Mouse (Mus musculus): Measurements from ENCODE around the gene Cntrl. TPM values are rescaled to one million over a fixed set of nuclear protein-coding genes. Genes with fewer than 3 reads are reported as not detected.

The Cntrl gene
- polyA plus RNA-seq, 1 experiment from 2014 or later = 39.0 TPM

- no peak for ATAC-seq (ENCODE audit: low FRiP score, low TSS enrichment)
- Histone ChIP-seq H3K4me3 (ENCODE audit: low read length) (no peak overlapping the region), H3K9me3 (ENCODE audit: control insufficient read depth, low read length) (no peaks in the 10 kb centered on the region), H3K4me1 (ENCODE audit: control insufficient read depth, insufficient read depth, low read length) (no peaks in the 10 kb centered on the region), H3K27ac (ENCODE audit: low read depth, low read length) (no peak overlapping the region), H3K4me2 (replicated peaks; ENCODE audit: low read depth, low read length) (no peak overlapping the region), H3K9ac (ENCODE audit: low read depth, low read length) (no peak overlapping the region), H3K27me3 (ENCODE audit: control insufficient read depth, insufficient read depth, low read length) (no peaks in the 10 kb centered on the region), H3K36me3 (ENCODE audit: control insufficient read depth, insufficient read depth, low read length) (no peaks in the 10 kb centered on the region)
- WGBS = 52% methylated on average over 2 of the region's 2 CpGs
Observed at GRCm38 (mm10) chr2:35072547-35072946, 36.7 kb upstream of the Cntrl start.

- Histone ChIP-seq H3K27me3 (ENCODE audit: control insufficient read depth, insufficient read depth, low read length) (no peaks in the 10 kb centered on the region), H3K4me2 (replicated peaks; ENCODE audit: low read depth, low read length) (no peak overlapping the region), H3K4me3 (ENCODE audit: low read length) (no peak overlapping the region), H3K4me1 (ENCODE audit: control insufficient read depth, insufficient read depth, low read length) (no peaks in the 10 kb centered on the region), H3K9ac (ENCODE audit: low read depth, low read length) (no peak overlapping the region), H3K9me3 (ENCODE audit: control insufficient read depth, low read length) (no peaks in the 10 kb centered on the region), H3K36me3 (ENCODE audit: control insufficient read depth, insufficient read depth, low read length) (no peaks in the 10 kb centered on the region), H3K27ac (ENCODE audit: low read depth, low read length) (no peak overlapping the region)
- 89% methylated on average over 3 of the region's 3 CpGs for WGBS
- no peak for ATAC-seq (ENCODE audit: low FRiP score, low TSS enrichment)
Observed at GRCm38 (mm10) chr2:35074328-35074727, 35.0 kb upstream of the Cntrl start.

GRCm38 (mm10) chr2:35079166-35079565 lies 30.1 kb upstream of the Cntrl start:
- H3K27me3 ChIP-seq (ENCODE audit: control insufficient read depth, insufficient read depth, low read length) = no peaks in the 10 kb centered on the region
- no peak for ATAC-seq (ENCODE audit: low FRiP score, low TSS enrichment)
- no peaks in the 10 kb centered on the region for H3K36me3 ChIP-seq (ENCODE audit: control insufficient read depth, insufficient read depth, low read length)
- no peak overlapping the region for H3K4me3 ChIP-seq (ENCODE audit: low read length)
- no peak overlapping the region for H3K4me2 ChIP-seq (replicated peaks; ENCODE audit: low read depth, low read length)
- no peaks in the 10 kb centered on the region for H3K4me1 ChIP-seq (ENCODE audit: control insufficient read depth, insufficient read depth, low read length)
- H3K9me3 ChIP-seq (ENCODE audit: control insufficient read depth, low read length) = no peaks in the 10 kb centered on the region
- no peak overlapping the region for H3K27ac ChIP-seq (ENCODE audit: low read depth, low read length)
- no peak overlapping the region for H3K9ac ChIP-seq (ENCODE audit: low read depth, low read length)
- 53% methylated on average over 6 of the region's 6 CpGs for whole genome bisulfite sequencing

GRCm38 (mm10) chr2:35087418-35087817 lies 21.9 kb upstream of the Cntrl start:
- WGBS = 77% methylated on average over 4 of the region's 4 CpGs
- Histone ChIP-seq H3K27me3 (ENCODE audit: control insufficient read depth, insufficient read depth, low read length) (no peaks in the 10 kb centered on the region), H3K36me3 (ENCODE audit: control insufficient read depth, insufficient read depth, low read length) (no peaks in the 10 kb centered on the region), H3K9me3 (ENCODE audit: control insufficient read depth, low read length) (no peaks in the 10 kb centered on the region), H3K4me3 (ENCODE audit: low read length) (no peak overlapping the region), H3K9ac (ENCODE audit: low read depth, low read length) (no peak overlapping the region), H3K27ac (ENCODE audit: low read depth, low read length) (no peak overlapping the region), H3K4me2 (replicated peaks; ENCODE audit: low read depth, low read length) (no peak overlapping the region), H3K4me1 (ENCODE audit: control insufficient read depth, insufficient read depth, low read length) (no peaks in the 10 kb centered on the region)
- no peak for ATAC-seq (ENCODE audit: low FRiP score, low TSS enrichment)

- 86% methylated on average over 6 of the region's 6 CpGs for WGBS
- ATAC-seq (ENCODE audit: low FRiP score, low TSS enrichment) = no peak
- H3K4me2 ChIP-seq (replicated peaks; ENCODE audit: low read depth, low read length) = no peak overlapping the region
- H3K27ac ChIP-seq (ENCODE audit: low read depth, low read length) = no peak overlapping the region
- H3K27me3 ChIP-seq (ENCODE audit: control insufficient read depth, insufficient read depth, low read length) = no peaks in the 10 kb centered on the region
- H3K9ac ChIP-seq (ENCODE audit: low read depth, low read length) = no peak overlapping the region
- H3K9me3 ChIP-seq (ENCODE audit: control insufficient read depth, low read length) = no peaks in the 10 kb centered on the region
- 0 out of 2 replicates have a peak, but pooled peaks cover 2% of the 10 kb centered on the region for H3K4me1 ChIP-seq (ENCODE audit: control insufficient read depth, insufficient read depth, low read length)
- H3K4me3 ChIP-seq (ENCODE audit: low read length) = no peak overlapping the region
- H3K36me3 ChIP-seq (ENCODE audit: control insufficient read depth, insufficient read depth, low read length) = no peaks in the 10 kb centered on the region
Observed at GRCm38 (mm10) chr2:35100529-35100928, 8.8 kb upstream of the Cntrl start.

- no peaks in the 10 kb centered on the region for H3K27me3 ChIP-seq (ENCODE audit: control insufficient read depth, insufficient read depth, low read length)
- 95% methylated on average over 3 of the region's 3 CpGs for WGBS
- H3K4me2 ChIP-seq (replicated peaks; ENCODE audit: low read depth, low read length) = no peak within 1 kb of the TSS
- H3K36me3 ChIP-seq (ENCODE audit: control insufficient read depth, insufficient read depth, low read length) = no peaks in the 10 kb centered on the region
- H3K27ac ChIP-seq (ENCODE audit: low read depth, low read length) = no peak within 1 kb of the TSS
- no peak for ATAC-seq (ENCODE audit: low FRiP score, low TSS enrichment)
- H3K9me3 ChIP-seq (ENCODE audit: control insufficient read depth, low read length) = no peaks in the 10 kb centered on the region
- H3K4me3 ChIP-seq (ENCODE audit: low read length) = no peak within 1 kb of the TSS
- H3K4me1 ChIP-seq (ENCODE audit: control insufficient read depth, insufficient read depth, low read length) = 0 out of 2 replicates have a peak, but pooled peaks cover 2% of the 10 kb centered on the region
- no peak within 1 kb of the TSS for H3K9ac ChIP-seq (ENCODE audit: low read depth, low read length)
Observed at GRCm38 (mm10) chr2:35101443-35101842, 7.8 kb upstream of the Cntrl start, which contains the start of gene AI182371. Gene AI182371 (minus strand): TSS chr2:35101543.

- Histone ChIP-seq H3K27ac (ENCODE audit: low read depth, low read length) (no peak overlapping the region), H3K27me3 (ENCODE audit: control insufficient read depth, insufficient read depth, low read length) (no peaks in the 10 kb centered on the region), H3K9me3 (ENCODE audit: control insufficient read depth, low read length) (no peaks in the 10 kb centered on the region), H3K4me1 (ENCODE audit: control insufficient read depth, insufficient read depth, low read length) (0 out of 2 replicates have a peak, but pooled peaks cover 2% of the 10 kb centered on the region), H3K9ac (ENCODE audit: low read depth, low read length) (no peak overlapping the region), H3K4me2 (replicated peaks; ENCODE audit: low read depth, low read length) (no peak overlapping the region), H3K4me3 (ENCODE audit: low read length) (no peak overlapping the region), H3K36me3 (ENCODE audit: control insufficient read depth, insufficient read depth, low read length) (no peaks in the 10 kb centered on the region)
- no peak for ATAC-seq (ENCODE audit: low FRiP score, low TSS enrichment)
Observed at GRCm38 (mm10) chr2:35102777-35103176, 6.5 kb upstream of the Cntrl start.

GRCm38 (mm10) chr2:35103558-35103957 lies 5.7 kb upstream of the Cntrl start:
- 30% methylated on average over 5 of the region's 5 CpGs for WGBS
- ATAC-seq (ENCODE audit: low FRiP score, low TSS enrichment) = no peak

GRCm38 (mm10) chr2:35104843-35105242 lies 4.4 kb upstream of the Cntrl start:
- Histone ChIP-seq H3K4me3 (ENCODE audit: low read length) (no peak overlapping the region), H3K27me3 (ENCODE audit: control insufficient read depth, insufficient read depth, low read length) (no peaks in the 10 kb centered on the region), H3K9ac (ENCODE audit: low read depth, low read length) (no peak overlapping the region), H3K4me2 (replicated peaks; ENCODE audit: low read depth, low read length) (no peak overlapping the region), H3K4me1 (ENCODE audit: control insufficient read depth, insufficient read depth, low read length) (0 out of 2 replicates have a peak, but pooled peaks cover 2% of the 10 kb centered on the region), H3K36me3 (ENCODE audit: control insufficient read depth, insufficient read depth, low read length) (no peaks in the 10 kb centered on the region), H3K9me3 (ENCODE audit: control insufficient read depth, low read length) (no peaks in the 10 kb centered on the region), H3K27ac (ENCODE audit: low read depth, low read length) (no peak overlapping the region)
- 31% methylated on average over 3 of the region's 3 CpGs for WGBS
- ATAC-seq (ENCODE audit: low FRiP score, low TSS enrichment) = no peak

More at GRCm38 (mm10) chr2:35103558-35103957, 5.7 kb upstream of the Cntrl start:
- no peak overlapping the region for H3K4me2 ChIP-seq (replicated peaks; ENCODE audit: low read depth, low read length)
- no peak overlapping the region for H3K4me3 ChIP-seq (ENCODE audit: low read length)
- H3K9me3 ChIP-seq (ENCODE audit: control insufficient read depth, low read length) = no peaks in the 10 kb centered on the region
- 0 out of 2 replicates have a peak overlapping the region, but pooled peaks have one; percentile 17 for H3K27ac ChIP-seq (ENCODE audit: low read depth, low read length)
- no peaks in the 10 kb centered on the region for H3K36me3 ChIP-seq (ENCODE audit: control insufficient read depth, insufficient read depth, low read length)
- 0 out of 2 replicates have a peak, but pooled peaks cover 2% of the 10 kb centered on the region for H3K4me1 ChIP-seq (ENCODE audit: control insufficient read depth, insufficient read depth, low read length)
- H3K9ac ChIP-seq (ENCODE audit: low read depth, low read length) = no peak overlapping the region
- no peaks in the 10 kb centered on the region for H3K27me3 ChIP-seq (ENCODE audit: control insufficient read depth, insufficient read depth, low read length)
